Mouse (Mus musculus): ENCODE data around the gene Nr2e3.

DNA sequence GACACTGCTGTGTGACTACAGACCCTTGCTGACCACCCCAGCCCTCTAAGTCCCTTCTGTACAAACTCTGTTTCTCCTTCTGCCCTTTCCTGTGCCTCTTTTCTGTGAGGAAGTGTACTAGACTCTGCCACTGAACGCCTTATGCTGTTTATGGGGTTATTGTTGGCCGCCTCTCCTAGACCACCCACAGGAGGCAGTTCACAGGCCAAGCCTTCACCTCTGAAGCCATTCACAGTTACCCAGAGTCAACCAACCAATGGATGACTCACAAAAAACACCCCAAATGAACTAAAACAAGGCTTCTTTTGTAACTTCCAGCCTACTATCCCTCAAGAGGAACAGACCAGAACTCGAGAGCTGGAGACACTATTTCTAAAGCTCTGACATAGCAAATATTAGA, 41.0 kb upstream of the Nr2e3 start:
- TF ChIP-seq CTCF (IDR thresholded peaks at IDR 0.05; ENCODE audit: control insufficient read depth, insufficient read depth, low read length): no peak
- TF ChIP-seq POLR2A (IDR thresholded peaks at IDR 0.05; ENCODE audit: borderline replicate concordance, control insufficient read depth, low read depth, low read length): no peak
